Mouse (Mus musculus): ENCODE measurements around the gene BC067074.

GRCm38 (mm10) chr13:113359676-113360075, 66.7 kb downstream of the BC067074 start:
- TF ChIP-seq CTCF (IDR thresholded peaks at IDR 0.05; ENCODE audit: control insufficient read depth, insufficient read depth, insufficient replicate concordance, low read depth, low read length) = no peak
- TF ChIP-seq POLR2A (IDR thresholded peaks at IDR 0.05; ENCODE audit: control insufficient read depth, low read depth, low read length) = no peak
